Mouse (Mus musculus) forelimb bud, embryonic 11.5 days (tissue): ENCODE measurements around the gene Aspdh.
A peak's percentile ranks its signal among the peaks of the same experiment; 100 is the strongest.

Experiments used
- DNase-seq: peaks from one replicate; pipeline ENCODE4 v3.0.0-alpha.2; 2012; ENCODE audit warnings: low read depth, low spot score

The Aspdh gene

GRCm38 (mm10) chr7:44471880-44472557, 6.8 kb downstream of the Aspdh start:
- no peak for DNase-seq

GRCm38 (mm10) chr7:44472558-44472885, 7.3 kb downstream of the Aspdh start:
- no peak for DNase-seq

GRCm38 (mm10) chr7:44472961-44473646, 7.9 kb downstream of the Aspdh start:
- no peak for DNase-seq

- DNase-seq, result no peak
Measured at GRCm38 (mm10) chr7:44474419-44474818, 9.2 kb downstream of the Aspdh start.

- no peak for DNase-seq
Measured at GRCm38 (mm10) chr7:44475046-44475614, 9.9 kb downstream of the Aspdh start.

GRCm38 (mm10) chr7:44482836-44483435, 17.7 kb downstream of the Aspdh start:
- DNase-seq, result no peak

- no peak for DNase-seq
Measured at GRCm38 (mm10) chr7:44484109-44484508, 18.9 kb downstream of the Aspdh start.

- DNase-seq, result peak; percentile 85
Measured at GRCm38 (mm10) chr7:44484841-44485571, 19.8 kb downstream of the Aspdh start.

GRCm38 (mm10) chr7:44485572-44486195, 20.5 kb downstream of the Aspdh start:
- DNase-seq, result no peak

GRCm38 (mm10) chr7:44486927-44487575, 21.9 kb downstream of the Aspdh start:
- no peak for DNase-seq

- DNase-seq, result no peak
Measured at GRCm38 (mm10) chr7:44487936-44488335, 22.7 kb downstream of the Aspdh start.

GRCm38 (mm10) chr7:44488545-44488944, 23.4 kb downstream of the Aspdh start:
- no peak for DNase-seq

- no peak for DNase-seq
Measured at GRCm38 (mm10) chr7:44490281-44490680, 25.1 kb downstream of the Aspdh start.

GRCm38 (mm10) chr7:44491391-44491790, 26.2 kb downstream of the Aspdh start:
- no peak for DNase-seq

GRCm38 (mm10) chr7:44492166-44492826, 27.1 kb downstream of the Aspdh start:
- no peak for DNase-seq

- DNase-seq, result no peak
Measured at GRCm38 (mm10) chr7:44494681-44495080, 29.5 kb downstream of the Aspdh start.

- DNase-seq, result no peak
Measured at GRCm38 (mm10) chr7:44495086-44495485, 29.9 kb downstream of the Aspdh start.

- DNase-seq, result peak; percentile 100
Measured at GRCm38 (mm10) chr7:44495992-44496770, 31.0 kb downstream of the Aspdh start, which contains the start of the genes Emc10 and Fam71e1. TSS of gene Emc10 (minus strand) at chr7:44496529. TSS of gene Fam71e1 (plus strand) at chr7:44496581.

GRCm38 (mm10) chr7:44496771-44497109, 31.5 kb downstream of the Aspdh start:
- DNase-seq, result no peak
